Mouse (Mus musculus) thymus, adult 2 months (tissue): Measurements from ENCODE around the gene Hpd.
A peak's percentile ranks its signal among the peaks of the same experiment; 100 is the strongest.

ENCODE experiments used
- CTCF ChIP-seq: fragments of 200-500 bp; IDR thresholded peaks from 2 replicates; pipeline ENCODE4 v1.5.1; 2012; ENCODE audit warnings: mild to moderate bottlenecking, control low read depth, low read length, moderate library complexity, borderline replicate concordance; ENCODE audit not compliant: control insufficient read depth, poor library complexity, insufficient read depth; ENCODE audit errors: extremely low read depth
- POLR2A ChIP-seq: fragments of 200-500 bp; IDR thresholded peaks from 2 replicates; pipeline ENCODE4 v1.6.1; 2012; ENCODE audit warnings: mild to moderate bottlenecking, low read length, control low read depth, moderate library complexity; ENCODE audit not compliant: control insufficient read depth, poor library complexity, insufficient read depth; ENCODE audit errors: extremely low read depth

DNA sequence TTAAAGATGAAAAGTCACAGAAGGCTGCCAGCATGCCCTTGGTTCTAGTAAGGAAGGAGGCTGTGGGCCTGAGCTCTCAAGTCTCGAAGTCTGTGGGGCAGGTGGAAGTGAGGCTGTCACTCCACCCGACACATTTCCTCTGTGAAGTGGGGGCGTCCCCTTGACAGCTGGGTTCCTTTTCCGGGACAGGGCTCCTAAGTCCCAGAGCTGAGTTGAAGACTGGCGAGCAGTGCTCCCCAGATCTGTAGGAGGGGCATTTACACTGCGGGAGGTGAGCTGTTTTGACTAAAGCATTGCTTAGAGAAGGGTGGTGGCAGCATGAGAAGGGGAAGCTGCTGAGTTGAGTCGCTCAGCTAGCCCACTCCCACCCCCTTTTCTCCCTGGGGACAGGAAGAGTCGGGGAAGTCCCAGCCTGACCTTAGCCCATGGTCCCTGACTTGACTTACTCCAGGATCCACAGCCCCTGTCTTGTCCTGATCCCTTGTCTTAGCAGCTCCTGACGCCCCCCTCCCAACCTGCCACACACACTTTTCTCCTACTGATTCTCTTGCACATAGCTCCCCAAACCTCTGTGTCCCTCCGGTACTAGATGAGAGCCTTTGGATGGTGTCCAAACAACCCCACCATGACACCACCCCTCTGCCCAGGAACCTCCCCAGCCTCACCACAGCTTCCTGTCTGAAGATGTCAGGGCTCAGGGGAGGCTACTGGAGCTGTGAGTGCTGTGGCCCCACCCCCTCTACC lies 53.9 kb downstream of the Hpd start:
- TF ChIP-seq POLR2A (peak; percentile 51; the same call in 1 of the 2 replicates), CTCF (no peak)
